Mouse (Mus musculus): ENCODE results near the gene Hyls1. TPM values are rescaled to one million over a fixed set of nuclear protein-coding genes. Genes with fewer than 3 reads are reported as not detected.

The Hyls1 gene
- polyA plus RNA-seq, 1 experiment from 2014 or later = 26.5 TPM

DNA sequence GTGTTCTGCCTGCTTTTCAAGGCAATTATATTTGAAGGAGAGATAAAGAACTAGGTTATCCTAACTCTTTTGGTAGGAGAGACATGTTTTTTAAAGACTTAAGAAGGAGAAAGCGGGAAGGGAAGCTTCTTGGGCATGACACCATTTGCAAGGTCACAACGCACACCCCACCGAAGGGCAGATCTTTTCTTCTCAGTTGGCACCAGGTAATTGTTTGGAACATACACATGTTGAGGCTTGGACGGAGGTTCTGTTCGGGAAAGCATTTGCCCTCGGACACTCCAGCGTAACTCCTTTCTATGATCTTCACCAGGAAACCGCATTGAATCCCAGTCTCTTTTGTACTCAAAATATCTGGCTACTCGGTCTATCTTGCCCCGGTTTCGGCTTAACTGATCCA is 9.1 kb downstream of the Hyls1 start:
- H3K27ac ChIP-seq (replicated peaks) = no peak overlapping the region
- DNase-seq (ENCODE audit: low spot score) = no peak
- WGBS = 94% methylated on average over 11 of the region's 11 CpGs
- H3K27me3 ChIP-seq (replicated peaks; ENCODE audit: low read depth, poor library complexity, severe bottlenecking) = peaks cover 14% of the 10 kb centered on the region
- peaks cover 55% of the 10 kb centered on the region for H3K36me3 ChIP-seq (replicated peaks)
- peaks cover 21% of the 10 kb centered on the region for H3K4me1 ChIP-seq
- H3K9me3 ChIP-seq = no peaks in the 10 kb centered on the region
- H3K4me3 ChIP-seq = no peak overlapping the region

DNA sequence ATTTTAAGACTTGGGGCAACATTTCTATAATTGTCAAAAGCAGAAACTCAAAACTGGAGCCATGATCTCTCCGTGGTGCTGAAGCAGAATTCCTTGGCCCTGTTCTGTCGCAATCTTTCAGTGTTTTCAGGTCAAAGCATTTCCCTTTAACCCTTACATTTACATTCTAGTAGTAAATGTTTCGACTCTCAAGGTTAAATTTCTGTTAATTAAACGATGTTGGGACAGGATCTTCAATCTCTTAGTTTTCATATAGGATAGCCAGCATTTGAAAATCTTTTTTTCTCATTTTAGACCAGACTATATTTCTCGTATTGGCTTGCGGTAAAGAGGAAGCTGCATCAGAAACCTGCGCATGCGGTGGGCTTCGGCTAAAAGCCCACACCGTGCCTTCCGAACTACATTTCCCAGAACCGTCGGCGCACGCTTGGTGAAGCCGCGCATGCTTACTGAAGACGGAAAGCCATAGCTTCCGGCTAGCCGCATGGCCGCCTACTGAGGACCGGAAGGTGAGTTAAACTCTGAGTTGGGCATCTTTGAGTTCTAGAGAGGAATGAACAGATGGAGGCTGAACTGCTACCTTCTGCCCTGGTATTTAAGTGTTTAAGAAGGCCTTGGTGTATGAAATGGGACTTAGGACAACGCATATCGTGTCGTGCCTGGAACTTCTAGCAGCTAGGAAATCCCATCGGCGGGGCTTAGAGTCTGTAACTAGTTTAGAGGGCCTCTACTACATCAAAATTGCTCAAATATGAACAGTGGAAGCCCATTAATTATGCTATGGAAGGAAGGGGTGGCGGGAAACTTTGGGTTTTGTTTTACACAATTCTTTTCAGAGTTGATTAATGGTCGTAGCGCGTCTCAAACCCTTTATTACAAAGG is 10.9 kb downstream of the Hyls1 start:
- Histone ChIP-seq H3K4me3 (peak overlapping the region; percentile 75), H3K4me1 (peaks cover 21% of the 10 kb centered on the region), H3K9me3 (no peaks in the 10 kb centered on the region), H3K27ac (replicated peaks) (peak overlapping the region; percentile 88), H3K36me3 (replicated peaks) (peaks cover 38% of the 10 kb centered on the region), H3K27me3 (replicated peaks; ENCODE audit: low read depth, poor library complexity, severe bottlenecking) (peaks cover 14% of the 10 kb centered on the region)
- 2% methylated on average over 31 of the region's 31 CpGs for WGBS
- DNase-seq (ENCODE audit: low spot score) = peak; percentile 93

DNA sequence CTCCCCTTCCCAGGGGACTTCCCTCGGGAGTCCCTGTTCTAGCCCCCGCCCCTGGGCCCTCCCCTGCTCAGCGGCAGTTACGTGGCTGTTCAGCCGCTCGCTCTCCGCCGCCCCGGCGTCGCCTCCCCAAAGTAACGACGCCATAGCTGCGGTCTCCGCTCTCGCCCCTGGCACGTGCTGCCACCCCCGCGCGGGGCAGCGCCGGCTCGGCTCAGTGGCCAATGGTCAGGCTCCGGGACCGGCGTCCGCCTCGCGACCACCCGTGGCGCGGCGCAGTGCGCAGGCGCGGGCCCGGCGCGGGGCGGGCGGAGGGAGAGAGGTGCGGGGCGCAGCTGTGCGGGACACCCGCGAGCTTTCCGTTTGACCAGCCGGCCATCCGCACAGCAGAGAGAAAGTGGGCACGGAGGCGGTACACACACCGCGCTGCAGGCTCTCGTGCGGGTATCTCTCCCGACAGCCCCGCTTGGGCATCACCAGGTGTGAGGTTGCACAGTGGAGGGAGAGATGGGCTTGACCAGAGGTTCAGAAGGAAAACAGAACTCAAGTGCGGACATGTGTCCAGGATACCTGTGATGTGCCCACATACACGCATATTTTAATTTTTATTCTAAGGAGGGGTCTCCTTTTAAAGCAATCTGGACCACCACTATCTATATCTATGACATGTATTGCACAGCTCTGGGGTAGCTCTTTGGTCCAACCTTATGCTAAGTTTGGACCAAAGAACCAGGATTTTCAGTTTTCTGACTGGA is 11.8 kb downstream of the Hyls1 start, which contains the start of the genes Ddx25 and Pus3:
Ddx25 (minus strand) TSS at position 272 of the 752 bp plus-strand sequence.
Pus3 (plus strand) TSS at position 339 of the 752 bp plus-strand sequence.
- peak within 1 kb of the TSS; percentile 75 for H3K4me3 ChIP-seq
- peaks cover 21% of the 10 kb centered on the region for H3K4me1 ChIP-seq
- peak; percentile 83 for DNase-seq (ENCODE audit: low spot score)
- peaks cover 30% of the 10 kb centered on the region for H3K36me3 ChIP-seq (replicated peaks)
- H3K27me3 ChIP-seq (replicated peaks; ENCODE audit: low read depth, poor library complexity, severe bottlenecking) = peaks cover 14% of the 10 kb centered on the region
- peak within 1 kb of the TSS; percentile 88 for H3K27ac ChIP-seq (replicated peaks)
- 1% methylated on average over 59 of the region's 59 CpGs for WGBS
- H3K9me3 ChIP-seq = no peaks in the 10 kb centered on the region

DNA sequence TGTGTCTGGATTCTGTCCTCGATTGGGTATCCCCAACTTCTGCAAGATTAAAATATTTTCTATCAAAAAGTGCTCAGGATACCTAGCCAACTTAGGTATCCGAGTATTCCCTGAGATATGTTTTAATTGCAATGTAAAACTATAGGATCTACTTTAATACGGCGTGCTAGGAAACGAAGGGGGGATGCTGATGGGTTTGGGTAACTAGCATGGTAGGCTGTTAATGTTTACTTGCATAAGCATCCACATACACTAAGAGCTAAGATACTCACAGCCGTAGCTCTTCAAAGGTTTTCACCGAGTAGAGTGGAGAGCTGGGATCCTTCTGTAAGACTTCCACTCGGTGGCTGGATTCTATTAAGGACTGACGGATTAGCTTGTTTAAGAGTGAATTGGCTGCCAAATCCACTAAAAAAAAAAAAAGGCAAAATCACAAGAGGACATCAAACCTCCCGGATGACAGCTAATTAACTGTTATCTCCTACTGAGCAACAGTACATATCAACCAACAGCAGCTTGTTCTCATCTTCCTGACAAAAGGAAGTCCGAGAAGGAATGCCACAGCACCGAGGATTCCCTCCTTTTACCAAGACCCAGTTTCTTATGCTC is 13.6 kb downstream of the Hyls1 start:
- Histone ChIP-seq H3K27me3 (replicated peaks; ENCODE audit: low read depth, poor library complexity, severe bottlenecking) (peaks cover 14% of the 10 kb centered on the region), H3K4me1 (peaks cover 21% of the 10 kb centered on the region), H3K36me3 (replicated peaks) (peaks cover 13% of the 10 kb centered on the region), H3K9me3 (no peaks in the 10 kb centered on the region), H3K4me3 (no peak overlapping the region), H3K27ac (replicated peaks) (no peak overlapping the region)
- peak; percentile 2 for DNase-seq (ENCODE audit: low spot score)
- 79% methylated on average over 12 of the region's 12 CpGs for WGBS

DNA sequence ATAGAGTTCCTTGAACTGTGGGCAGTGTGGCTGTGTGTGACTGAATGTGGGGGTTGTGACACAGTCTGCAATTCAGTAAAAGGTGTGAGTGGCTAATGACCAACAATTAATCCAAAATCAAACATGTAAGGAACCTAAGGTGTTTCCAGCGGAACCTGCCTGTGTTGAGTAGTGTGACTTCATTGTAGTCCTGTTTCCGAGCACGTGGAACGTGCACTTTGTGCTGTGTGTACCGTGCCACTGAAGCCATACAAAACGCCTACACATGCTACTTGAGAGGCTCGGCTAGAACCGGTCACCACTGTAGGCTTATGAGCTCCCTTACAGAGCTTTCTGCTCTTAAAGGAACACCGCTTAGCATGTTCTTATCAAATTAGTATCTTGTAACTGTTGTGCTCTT is 21.7 kb downstream of the Hyls1 start:
- 86% methylated on average over 9 of the region's 9 CpGs for WGBS
- no peak overlapping the region for H3K4me3 ChIP-seq

DNA sequence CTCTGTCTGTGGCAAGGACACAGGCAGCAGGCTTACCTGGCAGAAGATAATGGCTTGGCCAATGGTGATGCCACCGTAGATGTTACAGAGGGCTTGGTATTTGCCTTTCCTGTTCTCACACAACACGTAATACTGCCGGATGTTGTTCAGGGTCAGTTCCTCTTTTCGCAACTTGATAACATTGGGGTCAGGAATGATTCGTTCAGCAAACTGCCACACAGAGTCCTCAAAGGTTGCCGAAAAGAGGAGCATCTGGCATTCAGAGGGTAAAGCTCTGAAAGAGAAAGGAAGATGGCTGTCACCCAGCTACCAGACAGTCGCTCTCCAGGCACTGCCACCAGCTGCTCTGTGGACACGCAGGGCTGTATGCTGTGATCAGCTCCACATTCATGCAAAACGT is 23.5 kb downstream of the Hyls1 start:
- Histone ChIP-seq H3K9me3 (no peaks in the 10 kb centered on the region), H3K4me3 (no peak overlapping the region), H3K36me3 (replicated peaks) (no peaks in the 10 kb centered on the region; the same call in 1 of the 2 replicates), H3K27ac (replicated peaks) (no peak overlapping the region), H3K4me1 (no peaks in the 10 kb centered on the region), H3K27me3 (replicated peaks; ENCODE audit: low read depth, poor library complexity, severe bottlenecking) (no peaks in the 10 kb centered on the region)
- 86% methylated on average over 9 of the region's 9 CpGs for WGBS
- DNase-seq (ENCODE audit: low spot score) = no peak

More for the DNA sequence above, 21.7 kb downstream of the Hyls1 start:
- H3K36me3 ChIP-seq (replicated peaks) = no peaks in the 10 kb centered on the region; the same call in 1 of the 2 replicates
- no peak for DNase-seq (ENCODE audit: low spot score)
- no peak overlapping the region for H3K27ac ChIP-seq (replicated peaks)
- H3K27me3 ChIP-seq (replicated peaks; ENCODE audit: low read depth, poor library complexity, severe bottlenecking) = no peaks in the 10 kb centered on the region
- H3K9me3 ChIP-seq = no peaks in the 10 kb centered on the region
- no peaks in the 10 kb centered on the region for H3K4me1 ChIP-seq

DNA sequence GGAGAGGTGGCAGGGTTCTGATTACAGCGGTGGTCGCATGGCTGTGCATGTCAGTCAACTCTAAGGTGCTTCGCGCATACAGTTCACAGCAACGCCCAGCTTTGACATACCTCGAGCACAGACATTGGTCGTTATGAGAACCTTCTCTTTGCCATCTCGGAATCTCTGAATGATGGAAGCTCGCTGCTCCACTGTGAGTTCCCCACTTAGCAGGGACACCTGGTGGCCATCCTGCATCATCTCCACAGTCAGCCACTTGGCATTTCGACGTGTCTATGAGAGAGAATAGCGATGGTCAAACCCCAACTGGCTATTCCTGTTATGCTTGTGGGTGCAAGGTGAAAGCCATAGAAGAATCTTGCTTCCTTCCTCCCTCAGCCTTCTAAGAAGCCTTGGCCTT is 24.5 kb downstream of the Hyls1 start:
- Histone ChIP-seq H3K4me3 (no peak overlapping the region), H3K27ac (replicated peaks) (no peak overlapping the region), H3K4me1 (0 out of 2 replicates have a peak, but pooled peaks cover 4% of the 10 kb centered on the region), H3K36me3 (replicated peaks) (no peaks in the 10 kb centered on the region; the same call in 1 of the 2 replicates), H3K9me3 (no peaks in the 10 kb centered on the region), H3K27me3 (replicated peaks; ENCODE audit: low read depth, poor library complexity, severe bottlenecking) (no peaks in the 10 kb centered on the region)
- 76% methylated on average over 12 of the region's 12 CpGs for WGBS
- DNase-seq (ENCODE audit: low spot score) = peak; percentile 7

DNA sequence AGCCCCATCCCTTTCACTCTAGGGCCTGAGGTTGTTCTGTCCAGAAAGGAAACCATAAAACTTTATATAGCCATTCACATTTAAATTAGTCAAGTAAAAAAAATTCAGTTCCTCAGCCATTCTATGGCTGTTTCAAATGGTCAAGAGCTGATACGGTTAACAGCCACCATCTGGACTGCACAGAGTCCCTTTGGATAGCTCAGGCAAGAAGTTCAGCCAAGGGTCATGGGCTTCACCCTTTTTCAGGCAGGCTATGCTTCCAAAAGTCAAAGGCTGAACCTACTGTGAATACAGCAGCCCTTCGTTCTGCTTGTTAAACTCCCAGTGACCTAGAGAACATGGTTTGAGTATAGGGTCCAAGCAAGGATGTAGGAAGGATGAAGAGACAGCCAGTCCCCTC is 25.5 kb downstream of the Hyls1 start:
- H3K9me3 ChIP-seq = no peaks in the 10 kb centered on the region

DNA sequence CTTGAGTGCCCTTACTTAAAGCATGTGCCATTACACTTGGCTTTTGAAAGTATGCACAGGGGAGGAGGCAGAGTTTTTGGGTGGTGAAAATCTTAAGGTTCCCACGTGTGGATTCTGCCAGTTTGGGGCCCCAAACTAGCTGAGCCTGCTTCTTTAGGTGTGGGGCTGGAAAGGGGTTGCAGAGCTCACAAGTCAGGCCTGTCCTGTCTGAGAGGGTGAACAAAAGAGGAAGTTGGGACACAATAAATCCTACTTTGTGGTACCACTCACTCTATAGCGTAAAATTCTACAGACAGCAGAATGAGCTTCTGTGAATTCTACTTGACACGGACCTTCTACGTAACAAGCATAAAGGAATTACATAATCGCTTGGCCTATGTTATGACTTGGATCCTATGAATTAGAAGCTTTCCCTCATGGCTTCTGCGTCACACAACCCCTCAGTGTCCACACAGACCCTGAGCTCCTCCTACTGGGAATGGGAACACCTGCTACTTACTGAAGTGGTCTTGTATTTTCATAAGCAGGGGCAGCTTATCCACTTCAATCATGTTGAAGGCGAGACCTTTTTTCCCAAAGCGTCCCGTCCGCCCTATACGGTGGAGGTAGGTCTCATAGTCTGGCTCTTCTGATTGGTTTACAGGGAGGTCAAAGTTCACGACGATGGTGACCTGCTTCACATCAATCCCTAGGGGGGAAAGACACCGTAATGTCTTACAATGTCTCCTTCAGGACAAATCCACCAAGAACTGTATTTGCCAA is 26.9 kb downstream of the Hyls1 start:
- Histone ChIP-seq H3K27ac (replicated peaks) (no peak overlapping the region), H3K36me3 (replicated peaks) (no peaks in the 10 kb centered on the region; the same call in 1 of the 2 replicates), H3K4me1 (peaks cover 11% of the 10 kb centered on the region; the same call in 1 of the 2 replicates), H3K4me3 (no peak overlapping the region), H3K27me3 (replicated peaks; ENCODE audit: low read depth, poor library complexity, severe bottlenecking) (no peaks in the 10 kb centered on the region), H3K9me3 (no peaks in the 10 kb centered on the region)
- no peak for DNase-seq (ENCODE audit: low spot score)
- 88% methylated on average over 14 of the region's 14 CpGs for WGBS

More for the DNA sequence above, 25.5 kb downstream of the Hyls1 start:
- H3K27me3 ChIP-seq (replicated peaks; ENCODE audit: low read depth, poor library complexity, severe bottlenecking) = no peaks in the 10 kb centered on the region
- H3K4me3 ChIP-seq = no peak overlapping the region
- WGBS = 73% methylated on average over 2 of the region's 2 CpGs
- 0 out of 2 replicates have a peak, but pooled peaks cover 4% of the 10 kb centered on the region for H3K4me1 ChIP-seq
- H3K36me3 ChIP-seq (replicated peaks) = no peaks in the 10 kb centered on the region; the same call in 1 of the 2 replicates
- no peak overlapping the region for H3K27ac ChIP-seq (replicated peaks)
- no peak for DNase-seq (ENCODE audit: low spot score)

DNA sequence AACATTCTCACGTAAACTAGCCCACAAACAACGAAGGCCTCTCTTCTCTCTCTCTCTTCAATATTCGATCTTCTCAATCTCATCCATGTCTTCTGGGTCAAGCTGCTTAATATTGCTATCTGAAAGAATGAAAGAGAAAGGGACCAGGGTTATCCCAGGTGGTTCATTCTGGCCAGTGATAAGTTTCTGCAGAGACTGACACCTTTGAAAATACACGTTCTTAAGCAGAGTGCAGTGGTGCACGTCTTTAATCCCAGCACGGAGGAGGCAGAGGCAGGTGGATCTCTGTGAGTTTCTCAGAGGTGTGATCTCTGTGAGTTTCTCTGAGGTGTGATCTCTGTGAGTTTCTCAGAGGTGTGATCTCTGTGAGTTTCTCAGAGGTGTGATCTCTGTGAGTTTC is 28.3 kb downstream of the Hyls1 start:
- 76% methylated on average over 6 of the region's 6 CpGs for WGBS
- Histone ChIP-seq H3K27ac (replicated peaks) (no peak overlapping the region), H3K36me3 (replicated peaks) (no peaks in the 10 kb centered on the region; the same call in 1 of the 2 replicates), H3K4me1 (peaks cover 20% of the 10 kb centered on the region; the same call in 1 of the 2 replicates), H3K4me3 (no peak overlapping the region), H3K9me3 (no peaks in the 10 kb centered on the region), H3K27me3 (replicated peaks; ENCODE audit: low read depth, poor library complexity, severe bottlenecking) (no peaks in the 10 kb centered on the region)
- DNase-seq (ENCODE audit: low spot score) = no peak

DNA sequence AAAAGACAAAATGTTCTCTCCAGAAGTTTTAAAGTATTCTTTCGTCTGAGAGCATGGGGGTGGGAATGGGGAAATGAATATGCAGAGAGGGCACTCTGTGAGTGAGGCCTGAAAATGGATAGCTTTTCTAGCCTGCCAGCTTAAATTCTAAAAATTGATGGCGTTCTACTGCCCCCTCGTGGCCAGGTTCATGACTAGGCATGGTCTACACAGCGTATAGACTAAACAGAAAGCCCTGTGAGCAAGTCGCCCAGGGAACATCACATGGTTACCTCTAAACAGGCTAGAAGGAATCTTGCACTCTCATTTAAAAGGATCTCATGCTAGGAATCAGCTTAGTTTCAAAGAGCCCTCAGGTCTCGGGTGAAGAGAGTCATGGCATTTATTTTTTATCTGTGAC is 28.7 kb downstream of the Hyls1 start:
- peak; percentile 87 for DNase-seq (ENCODE audit: low spot score)
- Histone ChIP-seq H3K4me3 (no peak overlapping the region), H3K4me1 (peaks cover 20% of the 10 kb centered on the region; the same call in 1 of the 2 replicates), H3K27ac (replicated peaks) (no peak overlapping the region), H3K36me3 (replicated peaks) (no peaks in the 10 kb centered on the region; the same call in 1 of the 2 replicates), H3K9me3 (no peaks in the 10 kb centered on the region), H3K27me3 (replicated peaks; ENCODE audit: low read depth, poor library complexity, severe bottlenecking) (no peaks in the 10 kb centered on the region)
- 9% methylated on average over 6 of the region's 6 CpGs for WGBS
